ENCODE assay signal across 9 mouse cellular contexts in the genomic region with DNA sequence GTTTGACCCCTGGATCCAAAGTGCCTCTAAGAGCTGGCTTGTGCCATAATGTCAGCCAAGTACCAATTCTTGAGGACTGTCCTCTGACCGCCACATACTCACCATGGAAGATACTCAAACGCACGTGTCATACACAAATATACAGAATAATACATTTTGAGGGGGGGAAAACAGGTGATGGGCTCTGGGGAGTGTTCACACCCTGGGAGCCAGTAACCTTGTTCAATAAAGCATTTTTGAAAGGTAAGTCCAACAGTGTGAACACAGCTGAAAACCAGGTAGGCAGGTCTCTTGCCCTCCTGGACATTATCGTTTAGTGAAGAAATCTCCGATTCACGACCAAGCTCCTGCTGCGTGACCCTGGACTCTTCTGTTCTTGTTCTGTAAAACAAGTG. TPM values are rescaled to one million over a fixed set of nuclear protein-coding genes. Genes with fewer than 3 reads are reported as not detected.
DNase-seq lines count a peak whose midpoint lies in the region; ATAC-seq lines count a peak whose summit lies in the region.
"Had no signal": no experiment of that assay in that cellular context is flagged by ENCODE, and none has a peak within 500 bp of the region (broad histone marks: within the 10 kb centered on the region; RNA-seq: fewer than 3 reads in every experiment).

No protein-coding gene starts in this region.

- WGBS in heart, embryonic 12.5 days: 37% methylated on average over 7 of the region's 7 CpGs
- 36% methylated on average over 7 of the region's 7 CpGs for WGBS in embryonic facial prominence, embryonic 14.5 days
- WGBS in intestine, embryonic 14.5 days: 38% methylated on average over 7 of the region's 7 CpGs
- WGBS in midbrain, embryonic 14.5 days: 35% methylated on average over 7 of the region's 7 CpGs

- H3K27me3 ChIP-seq in heart, embryonic 12.5 days (replicated peaks): no peaks in the 10 kb centered on the region
- no peaks in the 10 kb centered on the region for H3K27me3 ChIP-seq in embryonic facial prominence, embryonic 14.5 days (replicated peaks; ENCODE audit: control insufficient read depth, insufficient read depth, low read length)
- no peaks in the 10 kb centered on the region for H3K27me3 ChIP-seq in intestine, embryonic 14.5 days (replicated peaks; ENCODE audit: control insufficient read depth, insufficient read depth, low read length)
- H3K27me3 ChIP-seq in midbrain, embryonic 14.5 days (ENCODE audit: control insufficient read depth, insufficient read depth, low read length): no peaks in the 10 kb centered on the region

- DNase-seq in heart, postnatal 14 days: no peak
- DNase-seq in embryonic facial prominence, embryonic 14.5 days (ENCODE audit: low spot score): no peak
- DNase-seq in intestine, embryonic 14.5 days (ENCODE audit: low spot score): no peak
- no peak for DNase-seq in midbrain, embryonic 14.5 days
- DNase-seq in adrenal gland, postnatal 25 days: no peak
- no peak for DNase-seq in spleen, adult 12 weeks (ENCODE audit: low spot score)
- DNase-seq in urinary bladder, postnatal 14 days (ENCODE audit: low spot score): no peak

- intact Hi-C loops in heart, postnatal 14 days (cut with DNase I): no loop called here

- H3K36me3 ChIP-seq in heart, embryonic 12.5 days: peaks cover 9% of the 10 kb centered on the region; the same call in 1 of the 2 replicates
- no peaks in the 10 kb centered on the region; the same call in 1 of the 2 replicates for H3K36me3 ChIP-seq in embryonic facial prominence, embryonic 14.5 days (ENCODE audit: control insufficient read depth, insufficient read depth, low read length)
- no peaks in the 10 kb centered on the region; the same call in 1 of the 2 replicates for H3K36me3 ChIP-seq in intestine, embryonic 14.5 days (ENCODE audit: control insufficient read depth, insufficient read depth, low read length)
- no peaks in the 10 kb centered on the region for H3K36me3 ChIP-seq in midbrain, embryonic 14.5 days (ENCODE audit: control insufficient read depth, insufficient read depth, low read length)

- peak overlapping the region; percentile 69; the same call in 1 of the 2 replicates for H3K4me2 ChIP-seq in heart, embryonic 12.5 days
- 0 out of 2 replicates have a peak overlapping the region, but pooled peaks have one; percentile 18 for H3K4me2 ChIP-seq in embryonic facial prominence, embryonic 14.5 days (ENCODE audit: low read depth, low read length)
- H3K4me2 ChIP-seq in intestine, embryonic 14.5 days (ENCODE audit: low read length): no peak overlapping the region
- 0 out of 2 replicates have a peak overlapping the region, but pooled peaks have one; percentile 17 for H3K4me2 ChIP-seq in midbrain, embryonic 14.5 days (ENCODE audit: low read length)

- H3K4me1 ChIP-seq in heart, embryonic 12.5 days (replicated peaks): peaks cover 8% of the 10 kb centered on the region
- peaks cover 10% of the 10 kb centered on the region for H3K4me1 ChIP-seq in embryonic facial prominence, embryonic 14.5 days (ENCODE audit: control insufficient read depth, insufficient read depth, low read length)
- peaks cover 10% of the 10 kb centered on the region for H3K4me1 ChIP-seq in intestine, embryonic 14.5 days (replicated peaks; ENCODE audit: control insufficient read depth, insufficient read depth, low read length)
- peaks cover 8% of the 10 kb centered on the region for H3K4me1 ChIP-seq in midbrain, embryonic 14.5 days (ENCODE audit: control insufficient read depth, insufficient read depth, low read length)

- ATAC-seq in heart, embryonic 12.5 days (ENCODE audit: insufficient number of reproducible peaks, low FRiP score): no peak
- peak; percentile 17; the same call in 1 of the 2 replicates for ATAC-seq in embryonic facial prominence, embryonic 14.5 days (ENCODE audit: low read depth)
- peak; percentile 5; the same call in 1 of the 2 replicates for ATAC-seq in intestine, embryonic 14.5 days (replicated peaks; ENCODE audit: low FRiP score, low TSS enrichment, low read depth)
- ATAC-seq in midbrain, embryonic 14.5 days (ENCODE audit: low FRiP score, low TSS enrichment): peak; percentile 17; the same call in 1 of the 2 replicates

- no peak overlapping the region for H3K27ac ChIP-seq in heart, embryonic 12.5 days (ENCODE audit: poor library complexity, severe bottlenecking)
- no peak overlapping the region; the same call in 1 of the 2 replicates for H3K27ac ChIP-seq in embryonic facial prominence, embryonic 14.5 days (replicated peaks; ENCODE audit: low read depth, low read length)
- no peak overlapping the region for H3K27ac ChIP-seq in intestine, embryonic 14.5 days (ENCODE audit: low read depth)
- H3K27ac ChIP-seq in midbrain, embryonic 14.5 days (replicated peaks; ENCODE audit: low read depth, low read length): peak overlapping the region; percentile 92; the same call in 1 of the 2 replicates

- no peak overlapping the region for H3K9ac ChIP-seq in heart, embryonic 12.5 days
- peak overlapping the region; percentile 94; the same call in 1 of the 2 replicates for H3K9ac ChIP-seq in embryonic facial prominence, embryonic 14.5 days (ENCODE audit: low read depth, low read length)
- H3K9ac ChIP-seq in intestine, embryonic 14.5 days (ENCODE audit: low read length): no peak overlapping the region
- H3K9ac ChIP-seq in midbrain, embryonic 14.5 days (replicated peaks; ENCODE audit: low read length): no peak overlapping the region

- H3K4me3 ChIP-seq in heart, embryonic 12.5 days: 0 out of 2 replicates have a peak overlapping the region, but pooled peaks have one; percentile 90
- peak overlapping the region; percentile 91 for H3K4me3 ChIP-seq in embryonic facial prominence, embryonic 14.5 days (ENCODE audit: low read depth, low read length)
- peak overlapping the region; percentile 95 for H3K4me3 ChIP-seq in intestine, embryonic 14.5 days (ENCODE audit: low read depth, low read length)
- H3K4me3 ChIP-seq in midbrain, embryonic 14.5 days (replicated peaks; ENCODE audit: low read depth, low read length): peak overlapping the region; percentile 94

- H3K9me3 ChIP-seq in heart, embryonic 12.5 days (replicated peaks): no peaks in the 10 kb centered on the region
- no peaks in the 10 kb centered on the region for H3K9me3 ChIP-seq in embryonic facial prominence, embryonic 14.5 days (ENCODE audit: control insufficient read depth, low read length)
- no peaks in the 10 kb centered on the region for H3K9me3 ChIP-seq in intestine, embryonic 14.5 days (ENCODE audit: control insufficient read depth, low read length)
- no peaks in the 10 kb centered on the region for H3K9me3 ChIP-seq in midbrain, embryonic 14.5 days (ENCODE audit: control insufficient read depth, low read length)

RNA-seq across cellular contexts. Expression of a gene that starts 0.4 kb away (rescaled TPM):
- polyA plus RNA-seq in heart, embryonic 12.5 days (2016; fragmentation: Nextera tagmentation; extraction: Ambion mirVana): 64.3 and 68.0 TPM in 2 replicates
- 10 to 100 TPM; 61.8 to 65.3 TPM for total RNA-seq in heart, postnatal 14 days (2021)
- polyA plus RNA-seq in embryonic facial prominence, embryonic 14.5 days (2014; fragmentation: Nextera tagmentation; extraction: Ambion mirVana): 58.8 and 60.9 TPM in 2 replicates
- polyA plus RNA-seq in intestine, embryonic 14.5 days (2014; fragmentation: Nextera tagmentation; extraction: Ambion mirVana): 51.1 and 54.7 TPM in 2 replicates
- 67.9 and 86.3 TPM in 2 replicates for polyA plus RNA-seq in midbrain, embryonic 14.5 days (2014; fragmentation: Nextera tagmentation; extraction: Ambion mirVana)
- total RNA-seq in adrenal gland, postnatal 25 days (2021): 85.9 and 92.5 TPM in 2 replicates

RNA-seq across cellular contexts. Expression of a gene that starts 24.8 kb away (rescaled TPM):
- 9.4 and 10.5 TPM in 2 replicates for polyA plus RNA-seq in heart, embryonic 12.5 days (2016; fragmentation: Nextera tagmentation; extraction: Ambion mirVana)
- total RNA-seq in heart, postnatal 14 days (2021): 1 to 10 TPM; 7.1 to 7.4 TPM
- polyA plus RNA-seq in embryonic facial prominence, embryonic 14.5 days (2014; fragmentation: Nextera tagmentation; extraction: Ambion mirVana): 6.7 and 8.3 TPM in 2 replicates
- polyA plus RNA-seq in intestine, embryonic 14.5 days (2014; fragmentation: Nextera tagmentation; extraction: Ambion mirVana): 6.9 and 8.6 TPM in 2 replicates
- 1.5 and 3.0 TPM in 2 replicates for polyA plus RNA-seq in midbrain, embryonic 14.5 days (2014; fragmentation: Nextera tagmentation; extraction: Ambion mirVana)
- total RNA-seq in adrenal gland, postnatal 25 days (2021): 14.3 and 21.7 TPM in 2 replicates

RNA-seq across cellular contexts. Expression of a gene that starts 54.6 kb away (rescaled TPM):
- 0.51 and 0.92 TPM in 2 replicates for polyA plus RNA-seq in heart, embryonic 12.5 days (2016; fragmentation: Nextera tagmentation; extraction: Ambion mirVana)
- 10 to 100 TPM; 16.9 to 17.6 TPM for total RNA-seq in heart, postnatal 14 days (2021)
- polyA plus RNA-seq in embryonic facial prominence, embryonic 14.5 days (2014; fragmentation: Nextera tagmentation; extraction: Ambion mirVana): 2.2 and 2.7 TPM in 2 replicates
- 1.9 and 2.3 TPM in 2 replicates for polyA plus RNA-seq in intestine, embryonic 14.5 days (2014; fragmentation: Nextera tagmentation; extraction: Ambion mirVana)
- polyA plus RNA-seq in midbrain, embryonic 14.5 days (2014; fragmentation: Nextera tagmentation; extraction: Ambion mirVana): 2.2 and 3.2 TPM in 2 replicates
- 11.9 and 16.3 TPM in 2 replicates for total RNA-seq in adrenal gland, postnatal 25 days (2021)
- total RNA-seq: hematopoietic stem cell, adult 5-6 weeks had no signal
